Mouse (Mus musculus) WW6 (cell line): ENCODE data around the gene 9230112D13Rik.

Source experiments
- DNase-seq: peaks from one replicate; pipeline ENCODE4 v3.0.0-alpha.2; 2013; ENCODE audit warnings: low read depth, low spot score

9230112D13Rik gene

DNA sequence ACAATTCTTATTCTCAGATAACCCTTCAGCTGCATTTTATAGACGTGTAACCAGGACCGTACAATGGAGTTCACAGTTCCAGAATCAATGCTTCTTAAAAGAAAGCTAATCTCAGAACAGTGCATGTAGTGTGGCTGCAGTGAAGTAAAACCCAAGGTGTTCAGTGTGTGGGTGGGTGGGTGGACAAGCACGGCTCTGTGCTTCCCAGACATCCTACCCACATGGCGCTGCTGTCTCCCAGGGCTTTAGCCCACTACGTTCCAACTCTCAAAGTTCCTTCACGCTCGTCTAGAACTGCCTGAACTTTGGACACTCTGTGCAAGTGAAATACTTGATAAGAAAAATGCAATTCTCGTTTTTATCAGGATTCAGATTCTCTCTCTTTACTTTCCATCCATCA is at the start of gene 9230112D13Rik:
TSS of gene 9230112D13Rik (minus strand) at position 101 of the 400 bp plus-strand sequence.
- no peak for DNase-seq

DNA sequence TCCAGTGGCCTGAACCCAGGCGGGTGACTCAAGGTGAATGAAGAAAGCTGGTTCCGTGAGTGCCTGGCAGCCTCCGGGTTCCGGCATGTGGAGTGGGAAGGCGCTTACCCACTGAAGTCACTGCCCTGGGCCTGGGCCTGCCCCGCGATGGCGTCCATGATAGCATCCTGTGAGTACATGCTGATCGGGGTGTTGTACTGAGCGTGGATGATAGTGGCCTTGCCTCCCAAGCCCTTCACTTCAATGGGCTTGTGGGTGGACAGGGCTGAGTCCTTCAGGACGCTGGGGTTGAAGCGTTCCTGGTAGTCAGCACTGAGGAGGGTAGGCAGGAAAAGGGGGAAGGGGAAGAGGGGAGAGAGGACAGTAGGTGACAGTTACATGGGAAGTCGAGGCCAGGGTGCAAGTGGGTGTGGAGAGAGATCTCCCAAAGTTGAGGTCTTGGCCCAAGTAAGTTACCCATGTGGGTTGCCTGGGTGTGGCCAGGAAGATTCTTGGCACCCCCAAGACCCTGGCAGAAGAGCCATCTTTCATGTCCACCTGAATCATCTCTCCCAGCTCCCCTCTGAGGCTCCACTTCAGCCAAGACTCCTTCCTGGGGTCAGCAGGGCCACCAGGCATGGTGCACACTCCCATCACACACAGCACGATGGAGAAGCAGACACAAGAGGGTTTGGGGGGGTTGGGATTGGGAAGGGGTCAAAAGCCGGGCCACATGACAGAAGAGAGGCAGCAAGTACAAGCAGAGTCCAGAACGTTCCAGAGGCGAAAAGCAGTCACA is 49.2 kb upstream of the 9230112D13Rik start:
- DNase-seq, result no peak

GRCm38 (mm10) chr14:34570903-34571302 is 48.3 kb upstream of the 9230112D13Rik start:
- no peak for DNase-seq

DNA sequence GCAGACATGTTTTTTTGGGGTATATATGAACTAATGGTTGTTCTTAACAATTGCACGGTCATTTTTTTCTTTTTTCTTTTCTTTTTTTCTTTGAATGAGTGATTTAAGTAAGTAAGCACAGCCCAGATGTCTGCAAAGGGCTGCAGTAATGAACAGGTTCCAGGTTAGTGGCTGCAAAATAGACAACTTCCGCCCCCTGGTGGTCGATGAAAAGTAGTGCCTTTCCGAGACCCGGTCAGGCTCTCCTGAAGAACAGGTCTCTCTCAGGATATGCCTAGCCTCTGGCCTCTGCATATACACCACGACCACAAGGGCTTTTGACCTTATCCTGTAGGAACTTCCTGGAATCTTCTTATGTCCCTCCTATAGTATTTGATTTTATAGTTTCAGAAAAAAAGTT is 47.7 kb upstream of the 9230112D13Rik start:
- DNase-seq, result peak; percentile 48

DNA sequence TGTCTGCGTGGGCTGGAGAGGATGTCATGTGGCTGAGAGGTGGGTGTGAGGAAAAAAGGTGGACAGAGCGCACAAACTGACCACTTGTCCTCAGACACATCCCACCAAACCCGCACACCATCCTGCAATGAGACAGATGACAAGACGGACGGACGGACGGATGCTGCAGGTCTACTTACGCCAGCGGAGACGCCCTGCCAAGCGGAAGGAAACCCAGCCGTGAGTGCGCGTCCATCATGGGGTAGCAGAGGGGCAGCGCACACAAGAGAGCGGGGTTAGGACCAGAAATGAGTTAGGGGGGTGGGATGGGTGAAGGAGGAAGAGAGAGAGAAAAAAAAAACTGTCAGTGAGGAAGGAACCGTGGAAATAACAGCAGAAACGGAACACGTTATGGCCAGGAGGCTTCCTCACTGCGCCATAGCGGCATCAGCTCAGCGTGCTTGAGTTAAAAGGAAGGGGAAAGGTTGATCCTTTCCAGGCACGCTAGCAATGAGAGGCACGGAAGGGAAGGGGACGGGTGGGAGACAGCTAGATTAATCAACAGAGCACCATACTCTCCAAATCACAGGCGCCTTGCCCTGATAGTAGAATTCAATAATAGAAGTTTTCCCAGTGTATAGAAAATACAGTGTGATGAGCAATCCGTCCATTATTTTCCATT is 47.1 kb upstream of the 9230112D13Rik start:
- no peak for DNase-seq

DNA sequence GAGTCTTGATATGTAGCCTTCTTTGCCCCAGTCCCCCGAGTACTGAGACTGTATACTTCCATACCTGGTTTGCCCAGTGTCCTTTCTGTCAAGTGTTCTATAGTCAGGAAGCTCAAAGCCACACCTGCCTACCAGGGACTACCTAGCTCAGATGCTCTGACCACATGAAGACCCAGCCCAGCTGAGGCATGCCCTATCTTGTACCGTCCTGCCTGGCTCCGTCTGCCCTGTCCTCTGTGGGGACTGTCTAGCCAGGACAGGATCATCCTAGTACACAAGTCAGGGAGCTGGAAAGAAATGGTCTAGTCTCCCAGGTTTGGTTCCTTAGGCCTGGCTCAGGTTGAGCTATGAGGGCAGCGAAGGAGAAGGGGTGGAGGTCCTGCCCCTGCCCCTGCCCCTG is 46.0 kb upstream of the 9230112D13Rik start:
- DNase-seq, result no peak

DNA sequence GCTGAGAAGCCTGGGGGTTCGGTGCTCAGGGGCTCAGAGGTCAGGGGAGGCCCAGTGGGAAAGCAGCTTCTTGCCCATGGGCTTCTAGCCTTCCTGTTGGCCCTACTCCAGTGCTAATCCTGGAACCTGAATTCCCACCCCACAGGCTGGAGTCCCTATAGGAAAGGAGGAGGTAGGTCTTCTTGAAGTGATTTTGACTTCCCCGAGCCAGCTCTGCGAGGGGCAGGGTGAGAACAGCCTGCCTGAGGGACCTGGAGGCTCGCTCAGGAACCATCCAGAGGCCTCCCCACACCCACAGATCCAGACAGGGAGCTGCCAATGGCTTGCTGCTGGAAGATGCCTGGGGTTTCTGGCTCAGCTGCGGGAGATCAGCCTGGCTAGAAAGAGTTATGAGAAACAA is 45.1 kb upstream of the 9230112D13Rik start:
- no peak for DNase-seq

- no peak for DNase-seq
Measured at GRCm38 (mm10) chr14:34566530-34566929, 43.9 kb upstream of the 9230112D13Rik start.

- no peak for DNase-seq
Measured at GRCm38 (mm10) chr14:34565711-34566110, 43.1 kb upstream of the 9230112D13Rik start.

DNA sequence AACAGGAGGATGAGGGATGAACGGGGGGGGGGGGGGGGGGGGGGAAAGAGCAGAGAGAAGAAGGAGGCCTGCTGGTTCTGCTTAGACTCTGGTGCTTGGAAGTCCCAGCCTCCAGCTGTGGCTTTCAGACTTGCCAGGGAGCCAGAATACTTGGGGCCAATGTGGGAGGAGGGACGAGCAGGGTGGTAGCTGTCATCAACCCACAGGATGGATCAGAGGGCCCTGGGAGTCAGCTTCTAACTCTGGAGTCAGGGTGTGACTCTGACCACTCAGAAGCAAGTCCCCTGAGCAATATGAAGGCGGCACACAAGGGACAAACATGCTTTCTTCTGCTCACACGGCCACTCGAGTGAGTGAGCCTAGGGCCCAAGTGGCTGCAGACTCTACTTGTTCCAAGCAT is 42.0 kb upstream of the 9230112D13Rik start:
- no peak for DNase-seq

DNA sequence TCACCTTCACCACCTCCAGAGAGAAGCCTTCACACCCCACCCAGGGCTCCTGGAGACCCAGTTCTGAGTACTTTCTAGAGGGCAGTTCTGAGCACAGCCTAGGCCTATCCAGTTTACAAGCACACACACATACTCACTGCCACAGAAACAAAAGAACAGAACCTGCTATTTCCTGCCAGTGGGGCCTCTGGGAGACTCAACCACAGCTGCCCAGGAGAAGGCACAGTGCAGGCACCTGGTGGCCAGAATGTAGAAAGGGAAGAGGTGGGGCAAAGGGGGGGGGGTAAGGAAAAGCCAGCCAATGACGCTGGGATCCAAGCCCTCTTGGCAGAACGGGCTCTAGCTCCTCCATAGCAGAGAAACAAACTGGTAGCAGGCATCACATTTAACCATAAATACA is 39.8 kb upstream of the 9230112D13Rik start:
- no peak for DNase-seq

- no peak for DNase-seq
Measured at GRCm38 (mm10) chr14:34561647-34562046, 39.0 kb upstream of the 9230112D13Rik start.

- no peak for DNase-seq
Measured at GRCm38 (mm10) chr14:34558947-34559346, 36.3 kb upstream of the 9230112D13Rik start.

DNA sequence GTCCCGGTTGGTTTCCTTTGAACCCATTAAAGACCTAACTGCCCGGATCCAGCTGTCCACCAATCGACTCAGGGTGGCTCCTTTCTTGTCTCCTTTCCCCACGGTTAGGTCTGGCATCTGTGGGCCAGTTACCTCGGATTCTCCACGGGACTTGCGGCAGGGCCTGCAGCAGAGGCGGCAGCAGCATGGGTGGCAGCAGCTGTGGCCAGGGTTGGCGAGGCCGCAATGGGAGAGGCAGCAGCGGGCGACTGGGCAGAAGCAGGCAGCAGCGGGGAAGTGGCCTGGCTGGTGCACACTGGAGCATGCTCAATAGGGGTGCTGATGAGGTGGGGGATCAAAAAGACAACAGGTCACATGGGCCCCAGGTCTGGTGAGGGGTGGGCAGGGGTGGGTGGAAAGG is 32.6 kb upstream of the 9230112D13Rik start:
- DNase-seq, result no peak

DNA sequence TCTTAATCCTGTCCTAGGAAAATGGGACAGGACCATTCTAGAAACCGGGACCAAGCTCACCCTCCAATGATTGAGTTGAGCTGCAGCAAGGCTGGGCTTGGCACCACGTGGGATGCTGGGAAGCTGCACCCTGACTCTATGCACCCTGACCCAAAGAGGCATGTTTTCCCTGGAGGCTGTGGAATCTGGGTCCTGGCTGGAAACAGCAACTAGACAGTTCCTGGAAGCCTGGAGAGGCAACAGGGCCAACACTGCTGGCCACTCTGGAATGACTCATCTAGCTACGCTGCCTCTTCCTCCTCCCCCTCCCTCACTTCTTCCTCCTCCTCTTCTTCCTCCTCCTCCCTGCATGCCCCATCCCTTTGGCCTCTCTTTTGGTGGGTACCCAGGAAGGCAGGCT is 31.4 kb upstream of the 9230112D13Rik start:
- DNase-seq, result no peak

- no peak for DNase-seq
Measured at GRCm38 (mm10) chr14:34553470-34553869, 30.9 kb upstream of the 9230112D13Rik start.

DNA sequence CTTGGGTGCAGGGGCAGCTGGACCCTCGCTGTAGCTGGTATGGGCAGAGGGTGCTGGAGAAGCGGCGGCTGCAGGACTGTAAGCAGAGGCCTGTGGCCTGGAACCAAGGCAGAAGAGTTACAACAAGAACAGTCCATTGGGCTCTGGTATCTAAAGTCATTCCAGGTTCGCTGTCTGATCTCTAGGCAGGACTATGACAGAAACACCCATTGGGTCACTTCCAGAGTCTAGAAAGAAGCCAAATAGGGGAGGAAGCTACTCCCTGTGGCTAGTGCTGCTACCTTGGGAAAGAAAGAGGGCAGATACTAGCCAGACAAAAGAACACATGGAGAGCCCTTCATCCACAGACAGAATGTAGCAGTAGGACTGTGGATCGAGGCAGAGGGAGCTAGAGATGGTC is 29.6 kb upstream of the 9230112D13Rik start:
- no peak for DNase-seq

- DNase-seq, result peak; percentile 79
Measured at GRCm38 (mm10) chr14:34549004-34549671, 26.5 kb upstream of the 9230112D13Rik start.

DNA sequence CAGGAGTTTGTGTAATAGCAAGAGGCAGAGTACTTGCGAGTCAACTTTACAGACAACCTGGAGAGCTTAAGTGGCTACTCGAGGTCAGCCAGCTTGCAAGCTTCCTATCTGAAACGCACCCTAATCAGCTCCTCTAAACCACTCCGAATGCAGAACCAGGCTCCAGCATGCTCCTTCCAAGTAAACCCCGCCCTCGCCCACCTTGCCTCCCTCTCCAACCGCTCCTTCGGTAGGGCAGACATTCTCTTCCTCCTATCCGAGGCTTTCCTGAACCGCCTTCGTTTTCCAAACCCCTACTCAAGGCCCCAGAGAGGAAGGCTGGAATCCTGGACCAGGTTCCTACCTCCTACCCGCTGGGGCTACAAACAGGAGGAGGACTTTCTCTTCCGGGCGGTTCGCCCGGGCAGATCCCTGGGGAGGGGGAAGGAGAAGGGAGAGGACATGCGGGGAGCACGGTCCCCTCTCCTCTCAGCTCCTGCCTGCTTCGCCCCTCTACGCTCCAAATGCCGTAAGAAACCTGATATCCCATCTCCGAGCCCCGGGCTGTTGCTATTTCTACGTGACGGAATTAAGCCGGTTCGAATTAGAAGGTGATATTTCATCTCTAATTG is 25.9 kb upstream of the 9230112D13Rik start:
- peak; percentile 60 for DNase-seq

DNA sequence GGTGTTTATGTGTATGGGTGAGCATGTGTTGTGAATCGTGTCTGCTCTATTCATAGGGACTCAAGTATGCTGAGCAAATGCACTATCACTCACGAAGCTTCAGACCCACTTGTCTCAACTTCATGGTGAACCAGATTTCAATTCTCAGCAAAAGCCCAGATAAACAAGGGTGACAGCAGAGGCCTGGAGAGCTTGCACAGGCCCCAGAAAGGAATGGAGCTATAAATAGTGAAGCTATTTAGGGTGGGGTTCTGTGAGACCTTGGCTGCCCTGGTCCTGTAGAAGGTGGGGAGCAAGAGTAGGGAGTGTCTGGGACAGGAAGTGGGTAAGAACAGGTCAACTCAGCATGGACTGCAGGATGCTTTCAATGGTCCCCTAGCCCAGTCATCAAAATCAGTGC is 21.9 kb upstream of the 9230112D13Rik start:
- no peak for DNase-seq

- no peak for DNase-seq
Measured at GRCm38 (mm10) chr14:34544001-34544400, 21.4 kb upstream of the 9230112D13Rik start.

DNA sequence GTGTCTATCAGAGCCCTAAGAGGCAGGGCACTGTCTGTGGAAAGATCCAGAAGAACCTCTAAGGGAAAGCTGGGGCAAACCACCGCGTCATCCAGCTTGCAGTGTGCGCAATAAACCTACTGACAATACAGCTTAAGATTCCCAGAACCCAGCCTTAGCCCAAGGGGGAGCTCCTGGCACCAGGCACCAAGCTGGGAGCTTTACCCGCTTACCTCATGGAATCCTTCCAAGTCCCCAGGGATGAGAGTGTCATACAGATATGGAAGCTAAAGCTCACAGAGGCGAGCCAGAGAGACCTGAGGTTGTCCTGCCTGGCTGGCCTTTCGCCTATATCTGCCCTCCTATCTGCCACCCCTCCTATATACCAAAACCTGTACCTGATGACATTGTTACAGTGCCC is 21.0 kb upstream of the 9230112D13Rik start:
- DNase-seq, result no peak
